ENCODE assay signal across 8 mouse cellular contexts in genomic region chr7:34301952-34302351, GRCm38 (mm10). TPM values are rescaled to one million over a fixed set of nuclear protein-coding genes. Genes with fewer than 3 reads are reported as not detected.
DNase-seq lines count a peak whose midpoint lies in the region; ATAC-seq lines count a peak whose summit lies in the region.

No protein-coding gene starts in this region.

- H3K4me2 ChIP-seq in embryonic facial prominence, embryonic 12.5 days (replicated peaks), result no peak overlapping the region
- no peak overlapping the region for H3K4me2 ChIP-seq in midbrain, embryonic 13.5 days (replicated peaks)

- no peak overlapping the region for H3K9ac ChIP-seq in embryonic facial prominence, embryonic 12.5 days
- no peak overlapping the region for H3K9ac ChIP-seq in midbrain, embryonic 13.5 days (replicated peaks)

- no peak for DNase-seq in embryonic facial prominence, embryonic 10.5 days (ENCODE audit: low spot score)
- peak; percentile 98 for DNase-seq in heart, adult 11 months
- peak; percentile 29 to 54 for DNase-seq in kidney, adult 8-10 months
- peak; percentile 38 for DNase-seq in lung, postnatal 10 days
- DNase-seq in thymus, postnatal 0 days (ENCODE audit: low spot score), result no peak
- no peak for DNase-seq in layer of hippocampus, adult 9-10 months (ENCODE audit: low spot score)

- H3K27ac ChIP-seq in embryonic facial prominence, embryonic 12.5 days, result 0 out of 2 replicates have a peak overlapping the region, but pooled peaks have one; percentile 1
- no peak overlapping the region for H3K27ac ChIP-seq in embryonic facial prominence, embryonic 10.5 days (replicated peaks)
- H3K27ac ChIP-seq in midbrain, embryonic 13.5 days, result no peak overlapping the region

- no peak for ATAC-seq in embryonic facial prominence, embryonic 12.5 days (ENCODE audit: insufficient number of reproducible peaks, insufficient read depth, low FRiP score, low TSS enrichment)
- no peak for ATAC-seq in midbrain, embryonic 13.5 days

- WGBS in embryonic facial prominence, embryonic 12.5 days, result 88% methylated on average over 3 of the region's 3 CpGs
- WGBS in embryonic facial prominence, embryonic 10.5 days, result 90% methylated on average over 3 of the region's 3 CpGs
- WGBS in midbrain, embryonic 13.5 days, result 92% methylated on average over 3 of the region's 3 CpGs

- H3K9me3 ChIP-seq in embryonic facial prominence, embryonic 12.5 days, result no peaks in the 10 kb centered on the region
- H3K9me3 ChIP-seq in embryonic facial prominence, embryonic 10.5 days, result peaks cover 7% of the 10 kb centered on the region; the same call in 1 of the 2 replicates
- H3K9me3 ChIP-seq in midbrain, embryonic 13.5 days, result no peaks in the 10 kb centered on the region

- no peaks in the 10 kb centered on the region for H3K27me3 ChIP-seq in embryonic facial prominence, embryonic 12.5 days
- H3K27me3 ChIP-seq in embryonic facial prominence, embryonic 10.5 days (replicated peaks; ENCODE audit: low read depth, poor library complexity, severe bottlenecking), result no peaks in the 10 kb centered on the region
- H3K27me3 ChIP-seq in midbrain, embryonic 13.5 days, result no peaks in the 10 kb centered on the region

- H3K4me3 ChIP-seq in embryonic facial prominence, embryonic 12.5 days, result no peak overlapping the region
- H3K4me3 ChIP-seq in embryonic facial prominence, embryonic 10.5 days, result no peak overlapping the region
- no peak overlapping the region for H3K4me3 ChIP-seq in midbrain, embryonic 13.5 days (replicated peaks)

- H3K4me1 ChIP-seq in embryonic facial prominence, embryonic 12.5 days, result no peaks in the 10 kb centered on the region
- H3K4me1 ChIP-seq in embryonic facial prominence, embryonic 10.5 days, result no peaks in the 10 kb centered on the region
- no peaks in the 10 kb centered on the region for H3K4me1 ChIP-seq in midbrain, embryonic 13.5 days (replicated peaks)

- H3K36me3 ChIP-seq in embryonic facial prominence, embryonic 12.5 days, result no peaks in the 10 kb centered on the region
- H3K36me3 ChIP-seq in embryonic facial prominence, embryonic 10.5 days (replicated peaks), result peaks cover 13% of the 10 kb centered on the region
- peaks cover 6% of the 10 kb centered on the region for H3K36me3 ChIP-seq in midbrain, embryonic 13.5 days

RNA-seq across cellular contexts. Expression of gene 4931406P16Rik, which starts 11.4 kb away (rescaled TPM):
- polyA plus RNA-seq in embryonic facial prominence, embryonic 12.5 days (2016; fragmentation: Nextera tagmentation; extraction: Ambion mirVana), result 26.3 and 28.6 TPM in 2 replicates
- polyA plus RNA-seq in embryonic facial prominence, embryonic 10.5 days (2016; fragmentation: Nextera tagmentation; extraction: Ambion mirVana), result 27.8 and 30.7 TPM in 2 replicates
- polyA plus RNA-seq in midbrain, embryonic 13.5 days (2015; fragmentation: Nextera tagmentation; extraction: Ambion mirVana), result 26.9 and 29.3 TPM in 2 replicates
- polyA plus RNA-seq in thymus, postnatal 0 days (2015; fragmentation: Nextera tagmentation; extraction: Ambion mirVana), result 13.9 and 15.5 TPM in 2 replicates

RNA-seq across cellular contexts. Expression of gene Gm6096, which starts 51.1 kb away (rescaled TPM):
- polyA plus RNA-seq in embryonic facial prominence, embryonic 12.5 days (2016; fragmentation: Nextera tagmentation; extraction: Ambion mirVana), result not detected in 2 replicates
- polyA plus RNA-seq in embryonic facial prominence, embryonic 10.5 days (2016; fragmentation: Nextera tagmentation; extraction: Ambion mirVana), result 0.62 TPM in 1 of 2 replicates, not detected in the other
- polyA plus RNA-seq in midbrain, embryonic 13.5 days (2015; fragmentation: Nextera tagmentation; extraction: Ambion mirVana), result 0.44 TPM in 1 of 2 replicates, not detected in the other
- polyA plus RNA-seq in thymus, postnatal 0 days (2015; fragmentation: Nextera tagmentation; extraction: Ambion mirVana), result not detected in 2 replicates

Comparison
In these comparisons a context has a peak if more than half of its experiments do, and no peak if none do; other contexts are left out.
1. DNase-seq: peak in heart, adult 11 months (single experiment), kidney, adult 8-10 months (2 of 2) and lung, postnatal 10 days (single experiment); none in embryonic facial prominence, embryonic 10.5 days (single experiment), thymus, postnatal 0 days (single experiment) and layer of hippocampus, adult 9-10 months (single experiment).